Mouse (Mus musculus) cerebellum, postnatal 14 days (tissue): ENCODE data around the gene Hpse2.
A peak's percentile ranks its signal among the peaks of the same experiment; 100 is the strongest.
"Not testable (repeated sequence)": the region's sequence is repeated elsewhere in the genome, so short reads cannot be mapped to it uniquely, and the experiment has no call there.

Experiments used
- DNase-seq, 2 experiments: peaks; one replicate each; pipeline ENCODE4 v3.0.0; 2021; ENCODE audit warnings: mixed read lengths in 2 of 2

Gene Hpse2

GRCm38 (mm10) chr19:42839118-42839517 lies 549.0 kb downstream of the Hpse2 start:
- no peak for DNase-seq

- no peak for DNase-seq
Observed at GRCm38 (mm10) chr19:42838271-42838670, 549.9 kb downstream of the Hpse2 start.

- DNase-seq: peak; percentile 78 to 79
Observed at GRCm38 (mm10) chr19:42837591-42837990, 550.6 kb downstream of the Hpse2 start.

GRCm38 (mm10) chr19:42833126-42833525 lies 555.0 kb downstream of the Hpse2 start:
- DNase-seq: no peak

- DNase-seq: no peak
Observed at GRCm38 (mm10) chr19:42832251-42832650, 555.9 kb downstream of the Hpse2 start.

GRCm38 (mm10) chr19:42829196-42829595 lies 559.0 kb downstream of the Hpse2 start:
- DNase-seq: no peak

GRCm38 (mm10) chr19:42827843-42828242 lies 560.3 kb downstream of the Hpse2 start:
- no peak for DNase-seq

GRCm38 (mm10) chr19:42820109-42820508 lies 568.0 kb downstream of the Hpse2 start:
- DNase-seq: no peak

GRCm38 (mm10) chr19:42817761-42818160 lies 570.4 kb downstream of the Hpse2 start:
- DNase-seq: no peak

GRCm38 (mm10) chr19:42816261-42816660 lies 571.9 kb downstream of the Hpse2 start:
- DNase-seq: no peak

- no peak for DNase-seq
Observed at GRCm38 (mm10) chr19:42810140-42810539, 578.0 kb downstream of the Hpse2 start.

GRCm38 (mm10) chr19:42809491-42809890 lies 578.7 kb downstream of the Hpse2 start:
- no peak for DNase-seq

GRCm38 (mm10) chr19:42797866-42798265 lies 590.3 kb downstream of the Hpse2 start:
- no peak for DNase-seq

GRCm38 (mm10) chr19:42795801-42796200 lies 592.4 kb downstream of the Hpse2 start:
- DNase-seq: peak in 1 of 2 experiments; percentile 13

GRCm38 (mm10) chr19:42794914-42795613 lies 593.1 kb downstream of the Hpse2 start:
- DNase-seq: peak; percentile 95 to 97

- DNase-seq: no peak
Observed at GRCm38 (mm10) chr19:42788311-42788710, 599.8 kb downstream of the Hpse2 start.

- no peak for DNase-seq
Observed at GRCm38 (mm10) chr19:42785562-42786220, 602.5 kb downstream of the Hpse2 start.

- no peak for DNase-seq
Observed at GRCm38 (mm10) chr19:42785129-42785528, 603.0 kb downstream of the Hpse2 start.

- not testable (repeated sequence) for DNase-seq
Observed at GRCm38 (mm10) chr19:42780156-42780538, 608.0 kb downstream of the Hpse2 start.

GRCm38 (mm10) chr19:42779531-42780155 lies 608.5 kb downstream of the Hpse2 start, which contains the start of gene Hps1:
Gene Hps1, minus strand, starts transcription at chr19:42779978.
- peak; percentile 86 to 87 for DNase-seq

- peak in 1 of 2 experiments; percentile 47 for DNase-seq
Observed at GRCm38 (mm10) chr19:42777801-42778200, 610.4 kb downstream of the Hpse2 start.

GRCm38 (mm10) chr19:42776813-42777212 lies 611.3 kb downstream of the Hpse2 start:
- peak in 1 of 2 experiments; percentile 38 for DNase-seq

GRCm38 (mm10) chr19:42770141-42770872 lies 617.8 kb downstream of the Hpse2 start:
- DNase-seq: no peak
